Mouse (Mus musculus) G1E-ER4 (cell line): ENCODE results near the gene Inhbe. TPM values are rescaled to one million over a fixed set of nuclear protein-coding genes. Genes with fewer than 3 reads are reported as not detected.

Source experiments
- GATA1 ChIP-seq: IDR thresholded peaks from one replicate; pipeline ENCODE4 v1.8.0; 2012; ENCODE audit warnings: low read length, inconsistent platforms
- polyA plus RNA-seq: library from polyadenylated mRNA; stranded (reverse); fragments of >175 nt; gene quantifications from 2 replicates; pipeline ENCODE4 v1.2.3, GENCODE M21; 2012

Gene Inhbe
- polyA plus RNA-seq, 1 experiment: not detected

GRCm38 (mm10) chr10:127351719-127352118 lies 2.5 kb downstream of the Inhbe start:
- TF ChIP-seq GATA1: no peak

DNA sequence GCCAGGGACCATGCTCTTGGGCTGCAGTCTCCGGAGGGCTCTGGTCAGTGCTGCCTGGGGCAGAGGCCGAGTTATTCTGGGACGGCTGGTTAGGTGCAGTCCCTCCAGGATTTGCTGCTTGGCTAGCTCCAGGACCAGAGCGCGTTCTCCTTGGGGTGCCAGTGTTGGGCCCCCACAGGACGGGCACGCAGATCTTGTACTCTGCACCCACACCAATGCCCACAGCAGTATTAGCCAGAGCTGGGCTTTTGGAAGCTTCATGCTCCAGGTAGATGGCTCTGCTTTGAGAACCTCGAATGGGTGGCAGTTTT lies 3.0 kb downstream of the Inhbe start:
- TF ChIP-seq GATA1: no peak

- TF ChIP-seq GATA1: no peak
These were observed 3.5 kb downstream of the Inhbe start for GRCm38 (mm10) chr10:127350594-127351284.

DNA sequence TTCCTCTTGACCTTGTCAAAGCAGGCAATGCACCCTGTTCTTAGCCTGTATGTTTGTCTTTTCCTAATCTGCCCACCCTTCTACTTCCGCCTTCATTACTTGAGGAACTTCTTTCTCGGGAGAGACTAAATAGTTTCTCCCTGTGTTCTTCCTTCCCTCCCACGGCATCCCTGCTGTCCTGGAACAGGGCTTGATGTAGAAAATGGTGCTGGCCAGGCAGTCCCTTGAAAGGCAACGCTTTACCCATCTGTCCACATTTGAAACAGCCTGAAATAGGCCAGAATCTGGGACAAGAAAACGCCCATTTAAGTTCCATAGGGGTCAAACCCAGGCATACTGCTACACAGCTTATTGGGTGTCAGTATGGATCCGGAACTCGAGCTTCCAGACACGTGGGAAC lies 4.4 kb downstream of the Inhbe start:
- TF ChIP-seq GATA1: no peak

GRCm38 (mm10) chr10:127348957-127349356 lies 5.3 kb downstream of the Inhbe start:
- no peak for TF ChIP-seq GATA1

DNA sequence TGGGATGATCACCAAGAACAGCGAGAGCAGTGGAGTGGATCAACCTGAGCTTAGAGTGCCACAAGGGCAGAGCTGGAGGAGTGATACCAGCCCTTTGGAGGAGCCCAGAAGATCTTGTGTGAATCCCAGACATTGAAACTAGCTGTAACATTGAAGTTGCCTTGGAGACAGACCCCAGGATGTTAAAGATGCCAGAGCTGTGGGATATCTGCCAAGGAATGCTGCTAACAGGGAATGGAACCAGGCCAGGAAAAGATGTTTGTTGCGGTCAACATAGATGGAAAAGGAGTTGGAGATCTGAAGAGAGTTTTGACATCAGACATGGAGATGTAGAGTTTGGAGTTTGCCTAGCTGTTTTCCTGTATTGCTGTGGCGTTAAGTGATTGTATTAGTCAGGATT lies 8.0 kb downstream of the Inhbe start:
- TF ChIP-seq GATA1: no peak

GRCm38 (mm10) chr10:127343029-127343428 lies 11.2 kb downstream of the Inhbe start:
- TF ChIP-seq GATA1: no peak

- no peak for TF ChIP-seq GATA1
These were observed 12.1 kb downstream of the Inhbe start, which contains the start of gene Gli1 for GRCm38 (mm10) chr10:127341891-127342639. Gli1 (minus strand) TSS chr10:127341974.

DNA sequence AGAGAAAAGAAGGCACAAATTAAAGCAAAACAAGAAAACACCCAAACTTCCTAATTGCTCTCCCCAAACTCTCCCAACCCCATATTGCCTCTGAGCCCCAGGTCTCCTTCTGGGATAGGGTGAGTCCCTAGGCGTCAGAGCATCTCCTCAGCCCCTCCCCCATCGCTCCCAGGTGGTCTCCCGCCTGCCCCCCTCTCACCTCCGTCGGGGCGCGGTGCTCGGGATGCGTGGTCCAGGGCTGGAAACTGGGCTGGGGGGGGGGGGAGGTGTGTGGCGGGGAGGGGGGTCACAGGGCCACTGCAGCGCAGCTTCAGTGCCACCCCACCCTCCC lies 12.9 kb downstream of the Inhbe start:
- no peak for TF ChIP-seq GATA1

GRCm38 (mm10) chr10:127340577-127341359 lies 13.4 kb downstream of the Inhbe start:
- no peak for TF ChIP-seq GATA1

- TF ChIP-seq GATA1: no peak
These were observed 14.3 kb downstream of the Inhbe start for GRCm38 (mm10) chr10:127339683-127340576.

DNA sequence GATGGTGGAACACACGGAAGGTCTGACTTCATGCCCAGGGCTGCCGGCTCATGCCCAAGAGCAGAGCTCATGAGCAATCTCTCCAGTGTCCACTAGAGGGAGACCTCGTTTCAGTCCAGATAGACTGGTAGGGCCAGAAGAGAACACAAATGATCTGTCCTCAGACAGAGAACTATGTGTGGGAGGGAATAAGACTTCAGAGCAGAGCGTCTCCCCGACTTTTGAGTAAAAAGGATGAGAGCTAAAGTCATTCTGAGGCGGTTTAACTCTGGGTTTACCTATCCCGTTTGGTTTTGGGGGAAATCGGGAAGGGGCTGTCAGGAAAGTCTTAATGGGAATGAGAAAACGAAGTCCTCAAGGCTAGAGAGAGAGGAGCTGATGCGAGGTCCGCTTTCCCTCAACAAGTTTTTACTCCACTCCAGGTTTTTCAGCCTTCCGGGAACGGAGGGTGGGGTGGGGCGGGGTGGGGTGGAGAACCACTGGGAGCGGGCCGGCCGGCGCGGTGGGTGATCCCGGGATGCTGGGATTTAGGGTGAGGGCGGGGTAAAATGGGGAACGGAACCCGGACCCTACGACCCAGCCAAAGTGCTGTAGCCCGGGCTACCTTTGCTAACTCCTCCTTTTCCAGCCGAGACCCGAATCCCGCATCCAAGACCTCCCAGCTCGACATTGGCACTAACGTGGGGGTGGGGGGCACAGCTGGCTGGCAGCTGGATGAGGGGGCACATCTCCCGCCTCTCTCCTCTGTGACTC lies 15.1 kb downstream of the Inhbe start:
- TF ChIP-seq GATA1: no peak

- TF ChIP-seq GATA1: no peak
These were observed 16.6 kb downstream of the Inhbe start for GRCm38 (mm10) chr10:127337536-127338099.

DNA sequence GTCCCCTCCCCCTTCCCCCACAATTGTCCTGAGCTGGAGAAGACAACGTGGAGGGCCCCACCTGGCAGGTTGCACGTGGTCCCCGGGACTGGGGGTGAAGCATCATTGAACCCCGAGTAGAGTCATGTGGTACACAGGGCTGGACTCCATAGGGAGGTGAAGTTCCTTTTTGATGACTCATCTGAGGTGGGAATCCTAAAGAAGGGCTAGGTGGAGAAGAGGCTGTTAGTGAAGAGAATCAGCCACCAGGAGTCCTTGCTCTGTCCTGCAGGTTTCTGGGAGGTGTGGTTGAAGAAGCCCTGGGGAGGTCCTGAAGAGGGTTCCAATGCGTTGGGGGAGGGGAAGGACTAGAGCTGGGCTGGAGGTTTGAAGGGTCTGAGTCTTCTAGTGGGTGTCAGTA lies 17.3 kb downstream of the Inhbe start:
- TF ChIP-seq GATA1: no peak

GRCm38 (mm10) chr10:127335271-127335670 lies 18.9 kb downstream of the Inhbe start:
- no peak for TF ChIP-seq GATA1
